Mouse (Mus musculus): ENCODE results near the gene Rtkn. TPM values are rescaled to one million over a fixed set of nuclear protein-coding genes. Genes with fewer than 3 reads are reported as not detected.

The Rtkn gene
- 100 to 1,000 TPM in 1 of 4 experiments, 10 to 100 TPM in 3; 91.4 to 114 (median 92.8) TPM for total RNA-seq (2022)

GRCm38 (mm10) chr6:83134951-83135513, at the start of gene Rtkn:
TSS of gene Rtkn (plus strand) at chr6:83135463.
- no peak for DNase-seq (ENCODE audit: low spot score in 2 of 2)

GRCm38 (mm10) chr6:83086121-83087035, 48.9 kb upstream of the Rtkn start, which contains the start of gene Lbx2:
TSS of gene Lbx2 (plus strand) at chr6:83086367.
- DNase-seq (ENCODE audit: low spot score in 2 of 2), result no peak

GRCm38 (mm10) chr6:83087205-83087925, 47.9 kb upstream of the Rtkn start:
- no peak for DNase-seq (ENCODE audit: low spot score in 2 of 2)

GRCm38 (mm10) chr6:83087926-83088260, 47.4 kb upstream of the Rtkn start:
- no peak for DNase-seq (ENCODE audit: low spot score in 2 of 2)

GRCm38 (mm10) chr6:83092416-83093127, 42.7 kb upstream of the Rtkn start:
- DNase-seq (ENCODE audit: low spot score in 2 of 2), result no peak

GRCm38 (mm10) chr6:83095968-83096367, 39.3 kb upstream of the Rtkn start:
- DNase-seq (ENCODE audit: low spot score in 2 of 2), result no peak

- DNase-seq (ENCODE audit: low spot score in 2 of 2), result no peak
Observed at GRCm38 (mm10) chr6:83098411-83098810, 36.9 kb upstream of the Rtkn start.

GRCm38 (mm10) chr6:83101316-83101687, 34.0 kb upstream of the Rtkn start, which contains the start of the genes Ccdc142 and Gm42688:
TSS of gene Ccdc142 (plus strand) at chr6:83101601.
TSS of gene Gm42688 (plus strand) at chr6:83101617.
- peak; percentile 80 to 91 for DNase-seq (ENCODE audit: low spot score in 2 of 2)

- DNase-seq (ENCODE audit: low spot score in 2 of 2), result peak in 1 of 2 experiments; percentile 48
Observed at GRCm38 (mm10) chr6:83101688-83102556, 33.3 kb upstream of the Rtkn start.

GRCm38 (mm10) chr6:83103130-83103650, 32.1 kb upstream of the Rtkn start:
- DNase-seq (ENCODE audit: low spot score in 2 of 2), result peak in 1 of 2 experiments; percentile 28

- peak in 1 of 2 experiments; percentile 50 for DNase-seq (ENCODE audit: low spot score in 2 of 2)
Observed at GRCm38 (mm10) chr6:83104158-83104557, 31.1 kb upstream of the Rtkn start.

GRCm38 (mm10) chr6:83107566-83108400, 27.5 kb upstream of the Rtkn start:
- peak in 1 of 2 experiments; percentile 54 for DNase-seq (ENCODE audit: low spot score in 2 of 2)

- peak; percentile 71 to 81 for DNase-seq (ENCODE audit: low spot score in 2 of 2)
Observed at GRCm38 (mm10) chr6:83108762-83109668, 26.2 kb upstream of the Rtkn start, which contains the start of gene Mrpl53. TSS of gene Mrpl53 (plus strand) at chr6:83109040.

- no peak for DNase-seq (ENCODE audit: low spot score in 2 of 2)
Observed at GRCm38 (mm10) chr6:83111510-83112136, 23.6 kb upstream of the Rtkn start.

- peak; percentile 82 to 88 for DNase-seq (ENCODE audit: low spot score in 2 of 2)
Observed at GRCm38 (mm10) chr6:83115011-83115671, 20.1 kb upstream of the Rtkn start, which contains the start of gene Mogs. TSS of gene Mogs (plus strand) at chr6:83115496.

- DNase-seq (ENCODE audit: low spot score in 2 of 2), result peak in 1 of 2 experiments; percentile 29
Observed at GRCm38 (mm10) chr6:83115682-83116372, 19.4 kb upstream of the Rtkn start.
